Mouse (Mus musculus) ES-Bruce4 (cell line): Measurements from ENCODE around the gene Rhot2.

Experiments
- CTCF ChIP-seq: IDR thresholded peaks from one replicate; pipeline ENCODE4 v1.8.1; 2011; ENCODE audit warnings: low read depth, low read length
- EP300 ChIP-seq: IDR thresholded peaks from 2 replicates; pipeline ENCODE4 v1.6.1; 2011; ENCODE audit warnings: low read depth, low read length; ENCODE audit not compliant: insufficient read depth
- POLR2A ChIP-seq: IDR thresholded peaks from one replicate; pipeline ENCODE4 v1.8.1; 2011; ENCODE audit warnings: low read length; ENCODE audit not compliant: insufficient read depth

GRCm38 (mm10) chr17:25869498-25869897, 24.8 kb upstream of the Rhot2 start:
- TF ChIP-seq CTCF (no peak), POLR2A (no peak), EP300 (no peak)
